Mouse (Mus musculus) neural tube, embryonic 13.5 days (tissue): ENCODE measurements around the gene Lrrc8c. TPM values are rescaled to one million over a fixed set of nuclear protein-coding genes. Genes with fewer than 3 reads are reported as not detected.

Experiments
- ATAC-seq: fragments of 200-750 bp; cut with Nextera tagmentation; 2 replicates; pipeline ENCODE4 v1.8.0; 2017; ENCODE audit warnings: low read depth, mild to moderate bottlenecking, moderate TSS enrichment, moderate library complexity
- H3K27ac ChIP-seq: fragments of 300-500 bp; sonication (generic); replicated peaks from 2 replicates; pipeline ENCODE4 v1.5.1; 2015; ENCODE audit warnings: moderate library complexity, mild to moderate bottlenecking, inconsistent platforms
- H3K27me3 ChIP-seq: fragments of 300-500 bp; sonication (generic); 2 replicates; pipeline ENCODE4 v1.6.1; 2015; ENCODE audit warnings: mild to moderate bottlenecking, inconsistent platforms
- H3K36me3 ChIP-seq: fragments of 300-500 bp; sonication (generic); 2 replicates; pipeline ENCODE4 v1.6.1; 2015; ENCODE audit warnings: mild to moderate bottlenecking, inconsistent platforms
- H3K4me1 ChIP-seq: fragments of 300-500 bp; sonication (generic); replicated peaks from 2 replicates; pipeline ENCODE4 v1.6.1; 2015; ENCODE audit warnings: inconsistent platforms
- H3K4me2 ChIP-seq: fragments of 300-500 bp; sonication (generic); 2 replicates; pipeline ENCODE4 v1.6.1; 2015; ENCODE audit warnings: inconsistent platforms, mild to moderate bottlenecking, moderate library complexity
- H3K4me3 ChIP-seq: fragments of 300-500 bp; sonication (generic); 2 replicates; pipeline ENCODE4 v1.5.1; 2015; ENCODE audit warnings: mild to moderate bottlenecking, inconsistent platforms
- H3K9ac ChIP-seq: fragments of 300-500 bp; sonication (generic); 2 replicates; pipeline ENCODE4 v1.6.1; 2015; ENCODE audit warnings: moderate library complexity, mild to moderate bottlenecking, inconsistent platforms
- H3K9me3 ChIP-seq: fragments of 300-500 bp; sonication (generic); 2 replicates; pipeline ENCODE4 v1.6.1; 2016; ENCODE audit warnings: inconsistent platforms
- WGBS: fragments of 180-500 bp; shearing (Covaris S2); methylation state at CpG from one replicate; pipeline ENCODE4 v1.1.7; 2015; 5-methylcytosine and 5-hydroxymethylcytosine counted together
- polyA plus RNA-seq: library from polyadenylated mRNA; unstranded; fragments of >200 nt; fragmentation: Nextera tagmentation; extraction: Ambion mirVana; gene quantifications from 2 replicates; pipeline ENCODE4 v1.2.1, GENCODE M21; 2015

The Lrrc8c gene
- polyA plus RNA-seq, 1 experiment from 2014 or later: 10.3 TPM

GRCm38 (mm10) chr5:105493377-105493776, 25.8 kb upstream of the Lrrc8c start:
- 92% methylated on average over 7 of the region's 7 CpGs for WGBS
- no peaks in the 10 kb centered on the region for H3K9me3 ChIP-seq
- H3K4me3 ChIP-seq: no peak overlapping the region
- H3K27me3 ChIP-seq: peaks cover 4% of the 10 kb centered on the region
- peaks cover 58% of the 10 kb centered on the region for H3K4me1 ChIP-seq
- H3K9ac ChIP-seq: no peak overlapping the region
- ATAC-seq: no peak
- H3K27ac ChIP-seq: no peak overlapping the region
- no peak overlapping the region for H3K4me2 ChIP-seq
- H3K36me3 ChIP-seq: 0 out of 2 replicates have a peak, but pooled peaks cover 5% of the 10 kb centered on the region

- Histone ChIP-seq H3K27ac (no peak overlapping the region), H3K4me2 (peak overlapping the region; percentile 49; the same call in 1 of the 2 replicates), H3K27me3 (peaks cover 4% of the 10 kb centered on the region), H3K9me3 (no peaks in the 10 kb centered on the region), H3K4me1 (peaks cover 63% of the 10 kb centered on the region), H3K4me3 (no peak overlapping the region), H3K36me3 (0 out of 2 replicates have a peak, but pooled peaks cover 5% of the 10 kb centered on the region), H3K9ac (no peak overlapping the region)
- no peak for ATAC-seq
- WGBS: 26% methylated on average over 10 of the region's 10 CpGs
Observed at GRCm38 (mm10) chr5:105494246-105494917, 24.8 kb upstream of the Lrrc8c start.

GRCm38 (mm10) chr5:105494918-105495901, 24.0 kb upstream of the Lrrc8c start:
- H3K36me3 ChIP-seq: 0 out of 2 replicates have a peak, but pooled peaks cover 5% of the 10 kb centered on the region
- 4% methylated on average over 24 of the region's 24 CpGs for WGBS
- H3K4me3 ChIP-seq: peak overlapping the region; percentile 17
- peak; percentile 64; the same call in 1 of the 2 replicates for ATAC-seq
- peaks cover 4% of the 10 kb centered on the region for H3K27me3 ChIP-seq
- peak overlapping the region; percentile 49 for H3K4me2 ChIP-seq
- no peak overlapping the region for H3K27ac ChIP-seq
- H3K9me3 ChIP-seq: no peaks in the 10 kb centered on the region
- H3K4me1 ChIP-seq: peaks cover 71% of the 10 kb centered on the region
- peak overlapping the region; percentile 35; the same call in 1 of the 2 replicates for H3K9ac ChIP-seq

GRCm38 (mm10) chr5:105496133-105496532, 23.1 kb upstream of the Lrrc8c start:
- no peak overlapping the region for H3K9ac ChIP-seq
- no peak overlapping the region for H3K27ac ChIP-seq
- ATAC-seq: no peak
- no peak overlapping the region for H3K4me2 ChIP-seq
- no peak overlapping the region for H3K4me3 ChIP-seq
- WGBS: 71% methylated on average over 4 of the region's 4 CpGs
- H3K27me3 ChIP-seq: peaks cover 4% of the 10 kb centered on the region
- peaks cover 77% of the 10 kb centered on the region for H3K4me1 ChIP-seq
- H3K36me3 ChIP-seq: no peaks in the 10 kb centered on the region
- no peaks in the 10 kb centered on the region for H3K9me3 ChIP-seq

GRCm38 (mm10) chr5:105496586-105496985, 22.6 kb upstream of the Lrrc8c start:
- H3K4me2 ChIP-seq: no peak overlapping the region
- H3K4me3 ChIP-seq: no peak overlapping the region
- H3K4me1 ChIP-seq: peaks cover 77% of the 10 kb centered on the region
- no peak overlapping the region for H3K27ac ChIP-seq
- ATAC-seq: no peak
- 70% methylated on average over 7 of the region's 7 CpGs for WGBS
- H3K27me3 ChIP-seq: peaks cover 4% of the 10 kb centered on the region
- no peaks in the 10 kb centered on the region for H3K36me3 ChIP-seq
- no peak overlapping the region for H3K9ac ChIP-seq
- H3K9me3 ChIP-seq: no peaks in the 10 kb centered on the region

- Histone ChIP-seq H3K4me3 (no peak overlapping the region), H3K27ac (peak overlapping the region; percentile 46; the same call in 1 of the 2 replicates), H3K27me3 (peaks cover under 1% of the 10 kb centered on the region), H3K9me3 (no peaks in the 10 kb centered on the region), H3K4me2 (no peak overlapping the region), H3K36me3 (no peaks in the 10 kb centered on the region), H3K9ac (no peak overlapping the region), H3K4me1 (peaks cover 60% of the 10 kb centered on the region)
- ATAC-seq: no peak
- WGBS: 25% methylated on average over 4 of the region's 4 CpGs
Observed at GRCm38 (mm10) chr5:105498429-105499000, 20.7 kb upstream of the Lrrc8c start.

- Histone ChIP-seq H3K9ac (no peak overlapping the region), H3K27ac (no peak overlapping the region), H3K27me3 (no peaks in the 10 kb centered on the region; the same call in none of the 2 replicates), H3K4me3 (no peak overlapping the region), H3K9me3 (no peaks in the 10 kb centered on the region), H3K36me3 (no peaks in the 10 kb centered on the region), H3K4me1 (peaks cover 51% of the 10 kb centered on the region), H3K4me2 (no peak overlapping the region)
- 35% methylated on average over 1 of the region's 1 CpGs for WGBS
- ATAC-seq: no peak
Observed at GRCm38 (mm10) chr5:105499396-105499795, 19.8 kb upstream of the Lrrc8c start.

- H3K9ac ChIP-seq: no peak overlapping the region
- H3K4me2 ChIP-seq: no peak overlapping the region
- peak; percentile 34; the same call in 1 of the 2 replicates for ATAC-seq
- 44% methylated on average over 12 of the region's 12 CpGs for WGBS
- H3K4me1 ChIP-seq: peaks cover 41% of the 10 kb centered on the region
- H3K36me3 ChIP-seq: no peaks in the 10 kb centered on the region
- no peaks in the 10 kb centered on the region for H3K9me3 ChIP-seq
- H3K27ac ChIP-seq: peak overlapping the region; percentile 14
- no peaks in the 10 kb centered on the region; the same call in none of the 2 replicates for H3K27me3 ChIP-seq
- no peak overlapping the region for H3K4me3 ChIP-seq
Observed at GRCm38 (mm10) chr5:105500132-105501121, 18.8 kb upstream of the Lrrc8c start.

GRCm38 (mm10) chr5:105501136-105501535, 18.1 kb upstream of the Lrrc8c start:
- no peak for ATAC-seq

GRCm38 (mm10) chr5:105508813-105509212, 10.4 kb upstream of the Lrrc8c start:
- Histone ChIP-seq H3K9ac (no peak overlapping the region), H3K4me3 (no peak overlapping the region), H3K36me3 (no peaks in the 10 kb centered on the region), H3K4me2 (no peak overlapping the region), H3K27ac (no peak overlapping the region), H3K4me1 (no peaks in the 10 kb centered on the region), H3K27me3 (no peaks in the 10 kb centered on the region), H3K9me3 (no peaks in the 10 kb centered on the region)
- WGBS: 90% methylated on average over 6 of the region's 6 CpGs
- no peak for ATAC-seq

More at GRCm38 (mm10) chr5:105501136-105501535, 18.1 kb upstream of the Lrrc8c start:
- 0 out of 2 replicates have a peak overlapping the region, but pooled peaks have one; percentile 4 for H3K27ac ChIP-seq
- no peaks in the 10 kb centered on the region; the same call in none of the 2 replicates for H3K27me3 ChIP-seq
- no peak overlapping the region for H3K4me2 ChIP-seq
- H3K9me3 ChIP-seq: no peaks in the 10 kb centered on the region
- H3K36me3 ChIP-seq: no peaks in the 10 kb centered on the region
- 87% methylated on average over 3 of the region's 3 CpGs for WGBS
- H3K4me1 ChIP-seq: peaks cover 34% of the 10 kb centered on the region
- no peak overlapping the region for H3K9ac ChIP-seq
- no peak overlapping the region for H3K4me3 ChIP-seq

- Histone ChIP-seq H3K36me3 (no peaks in the 10 kb centered on the region), H3K27me3 (0 out of 2 replicates have a peak, but pooled peaks cover 1% of the 10 kb centered on the region), H3K4me2 (no peak overlapping the region), H3K4me3 (no peak overlapping the region), H3K27ac (no peak overlapping the region), H3K4me1 (no peaks in the 10 kb centered on the region), H3K9me3 (no peaks in the 10 kb centered on the region), H3K9ac (no peak overlapping the region)
- ATAC-seq: no peak
- 76% methylated on average over 4 of the region's 4 CpGs for WGBS
Observed at GRCm38 (mm10) chr5:105512297-105512696, 6.9 kb upstream of the Lrrc8c start.
